Mouse (Mus musculus): ENCODE results near the gene Gm20695. TPM values are rescaled to one million over a fixed set of nuclear protein-coding genes. Genes with fewer than 3 reads are reported as not detected.

Gene Gm20695
- total RNA-seq, 4 experiments from 2014 or later = 0.96 to 1.2 (median 1.0) TPM; not detected in 1

Small RNA genes lying within 50 kb of the gene (microRNA-seq; reads per million reads assigned to microRNA genes)
- 0 reads per million in 2 experiments for gene Gm23493

Other genes with a start within 250 kb of the Gm20695 start
- gene Mefv, start 166.6 kb upstream of the Gm20695 start, total RNA-seq (2022) = not detected
- gene Zfp263, start 140.6 kb upstream of the Gm20695 start, total RNA-seq (2022) = 10 to 100 TPM; 19.0 to 20.2 (median 19.6) TPM
- gene Olfr15, start 53.8 kb upstream of the Gm20695 start, total RNA-seq (2022) = not detected
- gene Zfp174, start 37.4 kb upstream of the Gm20695 start, total RNA-seq (2022) = 1 to 10 TPM; 4.2 to 5.3 (median 4.7) TPM
- gene Naa60, start 12.3 kb upstream of the Gm20695 start, total RNA-seq (2022) = 100 to 1,000 TPM; 109 to 146 (median 127) TPM
- gene Zfp597, start 87 bp upstream of the Gm20695 start, total RNA-seq (2022) = 10 to 100 TPM; 26.0 to 29.7 (median 27.4) TPM
- gene 1700037C18Rik, start 24.0 kb downstream of the Gm20695 start, total RNA-seq (2022) = 10 to 100 TPM in 1 of 4 experiments, 1 to 10 TPM in 3; 7.9 to 12.0 (median 8.6) TPM
- 10 to 100 TPM; 23.0 to 30.6 (median 28.1) TPM for gene Cluap1, start 24.2 kb downstream of the Gm20695 start, total RNA-seq (2022)
- gene Nlrc3, start 92.0 kb downstream of the Gm20695 start, total RNA-seq (2022) = 1 to 10 TPM; 1.6 to 2.6 (median 2.4) TPM
- 10 to 100 TPM; 46.2 to 51.1 (median 47.8) TPM for gene Slx4, start 119.1 kb downstream of the Gm20695 start, total RNA-seq (2022)
- gene Dnase1, start 152.3 kb downstream of the Gm20695 start, total RNA-seq (2022) = not detected
- 10 to 100 TPM; 69.8 to 76.9 (median 73.8) TPM for gene Trap1, start 193.2 kb downstream of the Gm20695 start, total RNA-seq (2022)